Mouse (Mus musculus) T-helper 2 cell (primary cell): ENCODE results near the gene Traf3ip2.

ENCODE experiments used
- in situ Hi-C: fragments of 300-600 bp; cut with MboI, MseI; formaldehyde crosslinking; loops from one replicate; pipeline ENCODE4 v1.15.1; 2025; ENCODE audit warnings: high pct_unique_total_duplicates

The Traf3ip2 gene

GRCm38 (mm10) chr10:39600115-39600514 lies 12.6 kb upstream of the Traf3ip2 start:
- in situ Hi-C loops, result no loop called here

GRCm38 (mm10) chr10:39601068-39601467 lies 11.7 kb upstream of the Traf3ip2 start:
- in situ Hi-C loops, result no loop called here

- in situ Hi-C loops, result no loop called here
Observed at GRCm38 (mm10) chr10:39606434-39606833, 6.3 kb upstream of the Traf3ip2 start.

GRCm38 (mm10) chr10:39611234-39611633 lies 1.5 kb upstream of the Traf3ip2 start:
- in situ Hi-C loops, result no loop called here

- in situ Hi-C loops, result no loop called here
Observed at GRCm38 (mm10) chr10:39612131-39612530, 603 bp upstream of the Traf3ip2 start.

GRCm38 (mm10) chr10:39612989-39613831 lies 476 bp downstream of the Traf3ip2 start:
- in situ Hi-C loops, result no loop called here

- in situ Hi-C loops, result no loop called here
Observed at GRCm38 (mm10) chr10:39613973-39614372, 1.2 kb downstream of the Traf3ip2 start.

- in situ Hi-C loops, result no loop called here
Observed at GRCm38 (mm10) chr10:39614676-39615075, 1.9 kb downstream of the Traf3ip2 start.

GRCm38 (mm10) chr10:39615531-39616229 lies 2.9 kb downstream of the Traf3ip2 start:
- in situ Hi-C loops, result no loop called here

- in situ Hi-C loops, result no loop called here
Observed at GRCm38 (mm10) chr10:39616230-39616590, 3.5 kb downstream of the Traf3ip2 start.

- in situ Hi-C loops, result no loop called here
Observed at GRCm38 (mm10) chr10:39616626-39617025, 3.9 kb downstream of the Traf3ip2 start.

- in situ Hi-C loops, result no loop called here
Observed at GRCm38 (mm10) chr10:39618431-39618830, 5.7 kb downstream of the Traf3ip2 start.

- in situ Hi-C loops, result no loop called here
Observed at GRCm38 (mm10) chr10:39620626-39621025, 7.9 kb downstream of the Traf3ip2 start.

GRCm38 (mm10) chr10:39623806-39624205 lies 11.1 kb downstream of the Traf3ip2 start:
- in situ Hi-C loops, result no loop called here

- in situ Hi-C loops, result no loop called here
Observed at GRCm38 (mm10) chr10:39624837-39625625, 12.3 kb downstream of the Traf3ip2 start.

GRCm38 (mm10) chr10:39625626-39626260 lies 13.0 kb downstream of the Traf3ip2 start:
- in situ Hi-C loops, result no loop called here

GRCm38 (mm10) chr10:39626376-39626775 lies 13.6 kb downstream of the Traf3ip2 start:
- in situ Hi-C loops, result no loop called here

- in situ Hi-C loops, result no loop called here
Observed at GRCm38 (mm10) chr10:39628799-39629517, 16.2 kb downstream of the Traf3ip2 start.

GRCm38 (mm10) chr10:39629746-39630552 lies 17.2 kb downstream of the Traf3ip2 start:
- in situ Hi-C loops, result no loop called here

GRCm38 (mm10) chr10:39630811-39631210 lies 18.1 kb downstream of the Traf3ip2 start:
- in situ Hi-C loops, result no loop called here
